Mouse (Mus musculus) E14TG2a.4 (cell line): ENCODE measurements around the gene Osbpl7.

Experiments used
- CTCF ChIP-seq: conservative IDR thresholded peaks from 2 replicates; pipeline ENCODE4 v1.5.1; 2014; ENCODE audit warnings: low read length
- NANOG ChIP-seq: IDR thresholded peaks from 2 replicates; pipeline ENCODE4 v1.6.1; 2014; ENCODE audit warnings: borderline replicate concordance, low read length, mixed read lengths
- POU5F1 ChIP-seq: IDR thresholded peaks from 2 replicates; pipeline ENCODE4 v1.6.1; 2014; ENCODE audit warnings: low read length, borderline replicate concordance

- TF ChIP-seq CTCF, result peak; percentile 86
- no peak for TF ChIP-seq POU5F1
- no peak for TF ChIP-seq NANOG
These were observed 20.6 kb upstream of the Osbpl7 start, which contains the start of gene Scrn2 for GRCm38 (mm10) chr11:97029686-97030417.
